Mouse (Mus musculus): ENCODE measurements around the gene Aurkaip1. TPM values are rescaled to one million over a fixed set of nuclear protein-coding genes. Genes with fewer than 3 reads are reported as not detected.

Aurkaip1 gene
- total and polyA plus RNA-seq, 3 experiments: 99.2 to 125 (median 117) TPM

DNA sequence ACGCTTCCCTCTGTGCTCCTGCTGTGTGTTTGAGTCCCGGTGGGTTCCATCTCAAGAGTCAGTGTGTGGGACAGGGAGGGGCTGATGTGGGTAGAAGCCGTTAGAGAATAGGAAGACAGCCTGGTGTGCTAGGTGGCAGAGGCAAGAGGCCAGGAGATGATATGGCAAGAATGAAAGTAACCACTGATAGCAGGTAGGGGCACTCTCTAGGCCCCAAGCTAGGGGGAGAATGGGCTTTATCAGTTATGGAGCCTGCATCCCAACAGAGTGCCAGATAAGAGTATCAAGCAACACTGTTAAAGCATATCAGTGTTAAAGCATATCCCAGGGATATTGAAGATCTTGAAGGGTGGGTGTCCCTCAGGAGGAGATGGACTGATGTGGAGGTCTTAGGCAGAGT is 25.8 kb downstream of the Aurkaip1 start:
- 70% methylated on average over 3 of the region's 3 CpGs for WGBS

DNA sequence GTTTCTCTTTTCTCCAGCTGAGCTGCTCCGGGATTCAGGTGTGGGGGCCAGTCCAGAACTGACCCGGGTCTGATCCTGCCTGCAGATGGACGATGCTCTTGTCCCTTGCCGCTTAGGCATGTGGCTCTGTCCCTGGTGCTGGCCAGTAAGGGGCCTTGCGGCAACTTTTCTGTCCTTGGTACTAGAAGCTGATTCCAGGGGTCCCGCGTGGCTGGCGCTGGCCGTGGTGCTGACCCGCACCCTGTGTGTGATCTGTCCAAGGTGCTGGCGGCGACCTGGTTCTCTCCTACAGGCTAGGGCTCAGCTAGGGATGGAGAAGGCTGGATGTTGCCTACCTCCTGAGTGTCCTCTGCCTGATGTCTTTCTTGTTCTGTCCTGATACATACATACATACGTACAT is 28.2 kb downstream of the Aurkaip1 start:
- Histone ChIP-seq H3K27ac (no peak overlapping the region), H3K27me3 (ENCODE audit: control insufficient read depth, insufficient read depth, low read length) (no peaks in the 10 kb centered on the region), H3K36me3 (ENCODE audit: control insufficient read depth, insufficient read depth, low read length) (no peaks in the 10 kb centered on the region), H3K4me1 (ENCODE audit: control insufficient read depth, insufficient read depth, low read length) (no peaks in the 10 kb centered on the region), H3K4me3 (no peak overlapping the region), H3K79me2 (replicated peaks; ENCODE audit: control insufficient read depth, insufficient read depth, low read length) (no peaks in the 10 kb centered on the region), H3K9ac (ENCODE audit: low read depth, low read length) (no peak overlapping the region)
- WGBS: 28% methylated on average over 13 of the region's 13 CpGs
- DNase-seq: peak in 1 of 2 experiments; percentile 61
- TF ChIP-seq EP300 (IDR thresholded peaks at IDR 0.05; ENCODE audit: insufficient read depth, low read depth, low read length) (no peak), CTCF (IDR thresholded peaks at IDR 0.05) (no peak), POLR2A (IDR thresholded peaks at IDR 0.05; ENCODE audit: insufficient read depth, low read depth, low read length) (no peak)
- intact Hi-C loops (cut with DNase I): no loop called here

More for the DNA sequence above, 25.8 kb downstream of the Aurkaip1 start:
- DNase-seq: no peak
- no peaks in the 10 kb centered on the region for H3K36me3 ChIP-seq (ENCODE audit: control insufficient read depth, insufficient read depth, low read length)
- peaks cover 4% of the 10 kb centered on the region for H3K4me1 ChIP-seq (ENCODE audit: control insufficient read depth, insufficient read depth, low read length)
- intact Hi-C loops (cut with DNase I): no loop called here
- H3K27ac ChIP-seq: no peak overlapping the region
- 0 out of 2 replicates have a peak, but pooled peaks cover 1% of the 10 kb centered on the region for H3K79me2 ChIP-seq (replicated peaks; ENCODE audit: control insufficient read depth, insufficient read depth, low read length)
- H3K27me3 ChIP-seq (ENCODE audit: control insufficient read depth, insufficient read depth, low read length): no peaks in the 10 kb centered on the region
- H3K9ac ChIP-seq (ENCODE audit: low read depth, low read length): no peak overlapping the region
- TF ChIP-seq EP300 (IDR thresholded peaks at IDR 0.05; ENCODE audit: insufficient read depth, low read depth, low read length) (no peak), CTCF (IDR thresholded peaks at IDR 0.05) (no peak), POLR2A (IDR thresholded peaks at IDR 0.05; ENCODE audit: insufficient read depth, low read depth, low read length) (no peak)
- H3K4me3 ChIP-seq: no peak overlapping the region

DNA sequence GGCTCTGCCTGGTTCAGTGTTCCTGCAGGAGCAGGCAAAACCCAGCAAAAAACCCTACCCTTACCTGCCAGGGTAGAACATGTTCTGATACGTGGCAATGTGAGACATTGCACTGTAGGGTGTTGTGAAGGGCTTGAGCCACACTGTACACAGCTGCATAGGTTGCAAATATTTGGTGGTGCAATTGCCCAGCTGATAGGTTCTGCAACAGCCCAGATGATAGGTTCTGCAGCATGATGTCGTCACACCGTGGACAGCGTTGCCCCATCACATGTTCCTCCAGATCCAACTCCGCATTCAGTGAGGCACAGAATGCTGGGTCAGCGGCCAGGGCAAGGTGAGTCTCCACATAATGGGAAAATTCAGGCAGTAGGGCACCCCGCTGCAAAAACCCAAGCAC is 30.7 kb downstream of the Aurkaip1 start:
- no peak for TF ChIP-seq CTCF (IDR thresholded peaks at IDR 0.05)
- TF ChIP-seq EP300 (IDR thresholded peaks at IDR 0.05; ENCODE audit: insufficient read depth, low read depth, low read length): no peak
- no peak for TF ChIP-seq POLR2A (IDR thresholded peaks at IDR 0.05; ENCODE audit: insufficient read depth, low read depth, low read length)
- H3K36me3 ChIP-seq (ENCODE audit: control insufficient read depth, insufficient read depth, low read length): no peaks in the 10 kb centered on the region

DNA sequence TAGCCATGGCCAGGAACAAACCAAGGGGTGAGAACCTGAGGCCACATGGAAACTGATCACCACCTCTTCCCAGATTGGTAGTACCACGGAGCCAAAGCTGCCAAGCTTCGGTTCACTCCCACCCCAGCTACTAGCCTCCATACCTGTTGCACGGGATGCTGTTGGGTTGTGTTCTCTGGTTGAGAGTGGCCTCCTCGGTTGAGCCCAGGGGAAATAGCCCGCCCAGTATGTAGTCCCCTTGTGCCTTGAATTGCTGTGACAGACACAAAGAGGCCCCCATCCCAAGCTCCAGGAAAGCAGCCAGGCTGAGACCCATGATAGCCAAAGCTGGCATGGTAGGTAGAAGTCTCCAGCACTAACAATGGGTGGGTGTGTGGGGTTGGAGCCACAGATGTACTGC is 31.9 kb downstream of the Aurkaip1 start, which contains the start of gene Tas1r3:
Gene Tas1r3 (minus strand): TSS at position 362 of the 400 bp plus-strand sequence.
- WGBS: 85% methylated on average over 5 of the region's 5 CpGs
- Histone ChIP-seq H3K79me2 (replicated peaks; ENCODE audit: control insufficient read depth, insufficient read depth, low read length) (no peaks in the 10 kb centered on the region), H3K4me3 (no peak within 1 kb of the TSS), H3K27me3 (ENCODE audit: control insufficient read depth, insufficient read depth, low read length) (no peaks in the 10 kb centered on the region), H3K4me1 (ENCODE audit: control insufficient read depth, insufficient read depth, low read length) (no peaks in the 10 kb centered on the region), H3K27ac (no peak within 1 kb of the TSS), H3K9ac (ENCODE audit: low read depth, low read length) (no peak within 1 kb of the TSS), H3K36me3 (ENCODE audit: control insufficient read depth, insufficient read depth, low read length) (no peaks in the 10 kb centered on the region)
- DNase-seq: peak in 1 of 2 experiments; percentile 17
- intact Hi-C loops (cut with DNase I): no loop called here
- TF ChIP-seq CTCF (IDR thresholded peaks at IDR 0.05): no peak
- no peak for TF ChIP-seq EP300 (IDR thresholded peaks at IDR 0.05; ENCODE audit: insufficient read depth, low read depth, low read length)
- TF ChIP-seq POLR2A (IDR thresholded peaks at IDR 0.05; ENCODE audit: insufficient read depth, low read depth, low read length): no peak

More for the DNA sequence above, 30.7 kb downstream of the Aurkaip1 start:
- no peak overlapping the region for H3K9ac ChIP-seq (ENCODE audit: low read depth, low read length)
- intact Hi-C loops (cut with DNase I): no loop called here
- 90% methylated on average over 7 of the region's 7 CpGs for WGBS
- peak in 1 of 2 experiments; percentile 21 for DNase-seq
- H3K4me1 ChIP-seq (ENCODE audit: control insufficient read depth, insufficient read depth, low read length): no peaks in the 10 kb centered on the region
- no peak overlapping the region for H3K27ac ChIP-seq
- no peaks in the 10 kb centered on the region for H3K27me3 ChIP-seq (ENCODE audit: control insufficient read depth, insufficient read depth, low read length)
- no peaks in the 10 kb centered on the region for H3K79me2 ChIP-seq (replicated peaks; ENCODE audit: control insufficient read depth, insufficient read depth, low read length)
- H3K4me3 ChIP-seq: no peak overlapping the region

DNA sequence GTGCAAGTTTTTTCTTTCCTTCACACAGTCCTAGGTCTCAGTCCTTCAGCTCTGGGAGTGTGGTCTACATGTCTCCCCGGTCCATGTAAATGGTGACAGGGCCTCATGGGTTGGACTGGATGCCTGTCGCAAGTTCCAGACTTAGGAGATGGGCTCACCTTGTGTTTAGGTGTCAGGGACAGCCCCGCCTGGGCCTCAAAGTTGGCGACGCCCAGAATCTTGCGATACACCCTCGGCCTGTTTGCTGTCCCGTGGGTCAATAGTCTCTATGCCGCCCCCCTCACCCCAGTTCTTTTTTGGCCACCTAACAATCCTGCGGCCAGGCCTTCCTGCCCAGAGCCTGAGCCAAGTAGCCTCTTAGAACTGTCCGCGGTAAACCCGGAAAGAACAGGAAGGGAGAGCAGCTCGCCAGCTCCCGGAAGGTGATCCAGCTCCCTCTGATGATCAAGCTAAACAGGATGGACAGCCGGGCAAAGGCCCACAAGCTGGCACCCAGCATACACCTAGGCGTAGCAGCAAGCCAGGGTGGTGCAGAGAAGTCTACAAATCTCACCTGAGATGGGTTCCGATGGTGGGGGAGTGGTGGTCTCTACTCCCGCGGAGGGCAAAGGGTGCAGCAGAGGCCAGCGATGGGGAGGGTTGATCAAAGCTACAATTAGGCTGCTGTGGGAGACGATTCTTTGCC is 37.7 kb downstream of the Aurkaip1 start:
- intact Hi-C loops (cut with DNase I): loop anchor here (1.0 to 5.0 kb wide), 4 partner anchors 18 to 124 kb away; partner anchors contain the start of genes B3galt6, Sdf4 and Ube2j2
- H3K36me3 ChIP-seq (ENCODE audit: control insufficient read depth, insufficient read depth, low read length): no peaks in the 10 kb centered on the region
- no peaks in the 10 kb centered on the region for H3K4me1 ChIP-seq (ENCODE audit: control insufficient read depth, insufficient read depth, low read length)
- H3K27ac ChIP-seq: peak overlapping the region; percentile 57
- H3K27me3 ChIP-seq (ENCODE audit: control insufficient read depth, insufficient read depth, low read length): no peaks in the 10 kb centered on the region
- H3K4me3 ChIP-seq: peak overlapping the region; percentile 65
- H3K79me2 ChIP-seq (replicated peaks; ENCODE audit: control insufficient read depth, insufficient read depth, low read length): no peaks in the 10 kb centered on the region
- peak overlapping the region; percentile 76 for H3K9ac ChIP-seq (ENCODE audit: low read depth, low read length)
- WGBS: 7% methylated on average over 22 of the region's 22 CpGs
- DNase-seq: no peak
- TF ChIP-seq CTCF (IDR thresholded peaks at IDR 0.05) (no peak), POLR2A (IDR thresholded peaks at IDR 0.05; ENCODE audit: insufficient read depth, low read depth, low read length) (no peak), EP300 (IDR thresholded peaks at IDR 0.05; ENCODE audit: insufficient read depth, low read depth, low read length) (no peak)
